Mouse (Mus musculus): ENCODE results near the gene Mark4. TPM values are rescaled to one million over a fixed set of nuclear protein-coding genes. Genes with fewer than 3 reads are reported as not detected.

Gene Mark4
- total RNA-seq, 1 experiment = 9.9 TPM

- peaks cover 0 to 9% of the 10 kb centered on the region in 2 experiments; a peak in 2 of 4 replicates for H3K4me1 ChIP-seq (ENCODE audit: control insufficient read depth in 2 of 2, insufficient read depth in 2 of 2, low read length in 2 of 2, poor library complexity in 1 of 2)
- in situ Hi-C loops (cut with MboI; ENCODE audit: low sequenced_read_pairs in 2 of 2, unreplicated experiment in 2 of 2) = loop anchor here in 1 of 2 experiments (10.0 kb wide), 1 partner anchor 56 kb away; no protein-coding TSS in a partner anchor
- no peaks in the 10 kb centered on the region for H3K36me3 ChIP-seq (ENCODE audit: control insufficient read depth, insufficient read depth, low read length, poor library complexity, severe bottlenecking)
- H3K27ac ChIP-seq (ENCODE audit: insufficient read depth, low read depth, low read length, poor library complexity, severe bottlenecking) = no peak overlapping the region
- DNase-seq (ENCODE audit: low read depth, low spot score) = no peak
- H3K4me3 ChIP-seq (ENCODE audit: insufficient read depth in 1 of 2, low read depth in 1 of 2, low read length in 2 of 2, poor library complexity in 1 of 2, severe bottlenecking in 1 of 2) = no peak overlapping the region
- TF ChIP-seq ZC3H11A (IDR thresholded peaks at IDR 0.05; ENCODE audit: borderline replicate concordance, low read depth, low read length) (no peak), HCFC1 (IDR thresholded peaks at IDR 0.05; ENCODE audit: borderline replicate concordance, insufficient read depth, low read length) (no peak), ZNF384 (IDR thresholded peaks at IDR 0.05; ENCODE audit: low read depth, low read length) (no peak), CHD2 (IDR thresholded peaks at IDR 0.05; ENCODE audit: low read depth, low read length) (no peak), MAFK (IDR thresholded peaks at IDR 0.05; ENCODE audit: insufficient read depth, low read depth, low read length) (no peak)
- H3K9ac ChIP-seq (ENCODE audit: insufficient read depth, low read depth, low read length, poor library complexity, severe bottlenecking) = no peak overlapping the region
- H3K9me3 ChIP-seq (ENCODE audit: control insufficient read depth, insufficient read depth, low read depth, low read length) = no peaks in the 10 kb centered on the region
These were observed 11.7 kb upstream of the Mark4 start for GRCm38 (mm10) chr7:19470308-19470707.

GRCm38 (mm10) chr7:19469404-19469803, 10.8 kb upstream of the Mark4 start:
- Histone ChIP-seq H3K27ac (ENCODE audit: insufficient read depth, low read depth, low read length, poor library complexity, severe bottlenecking) (no peak overlapping the region), H3K4me1 (ENCODE audit: control insufficient read depth in 2 of 2, insufficient read depth in 2 of 2, low read length in 2 of 2, poor library complexity in 1 of 2) (peaks cover 2 to 15% of the 10 kb centered on the region in 2 experiments; a peak in 2 of 4 replicates), H3K9ac (ENCODE audit: insufficient read depth, low read depth, low read length, poor library complexity, severe bottlenecking) (0 out of 2 replicates have a peak overlapping the region, but pooled peaks have one; percentile 7), H3K4me3 (ENCODE audit: insufficient read depth in 1 of 2, low read depth in 1 of 2, low read length in 2 of 2, poor library complexity in 1 of 2, severe bottlenecking in 1 of 2) (peak overlapping the region; percentile 19 to 46; a peak in 3 of 4 replicates), H3K9me3 (ENCODE audit: control insufficient read depth, insufficient read depth, low read depth, low read length) (no peaks in the 10 kb centered on the region), H3K36me3 (ENCODE audit: control insufficient read depth, insufficient read depth, low read length, poor library complexity, severe bottlenecking) (no peaks in the 10 kb centered on the region)
- DNase-seq (ENCODE audit: low read depth, low spot score) = no peak
- TF ChIP-seq MAFK (IDR thresholded peaks at IDR 0.05; ENCODE audit: insufficient read depth, low read depth, low read length) (no peak), ZNF384 (IDR thresholded peaks at IDR 0.05; ENCODE audit: low read depth, low read length) (no peak), CHD2 (IDR thresholded peaks at IDR 0.05; ENCODE audit: low read depth, low read length) (no peak), HCFC1 (IDR thresholded peaks at IDR 0.05; ENCODE audit: borderline replicate concordance, insufficient read depth, low read length) (no peak), ZC3H11A (IDR thresholded peaks at IDR 0.05; ENCODE audit: borderline replicate concordance, low read depth, low read length) (no peak)
- in situ Hi-C loops (cut with MboI; ENCODE audit: low sequenced_read_pairs in 2 of 2, unreplicated experiment in 2 of 2) = no loop called here

GRCm38 (mm10) chr7:19468279-19468678, 9.7 kb upstream of the Mark4 start:
- Histone ChIP-seq H3K4me3 (ENCODE audit: insufficient read depth in 1 of 2, low read depth in 1 of 2, low read length in 2 of 2, poor library complexity in 1 of 2, severe bottlenecking in 1 of 2) (no peak overlapping the region), H3K36me3 (ENCODE audit: control insufficient read depth, insufficient read depth, low read length, poor library complexity, severe bottlenecking) (no peaks in the 10 kb centered on the region), H3K9me3 (ENCODE audit: control insufficient read depth, insufficient read depth, low read depth, low read length) (no peaks in the 10 kb centered on the region), H3K9ac (ENCODE audit: insufficient read depth, low read depth, low read length, poor library complexity, severe bottlenecking) (no peak overlapping the region), H3K4me1 (ENCODE audit: control insufficient read depth in 2 of 2, insufficient read depth in 2 of 2, low read length in 2 of 2, poor library complexity in 1 of 2) (peaks cover 2 to 18% of the 10 kb centered on the region in 2 experiments; a peak in 2 of 4 replicates), H3K27ac (ENCODE audit: insufficient read depth, low read depth, low read length, poor library complexity, severe bottlenecking) (no peak overlapping the region)
- in situ Hi-C loops (cut with MboI; ENCODE audit: low sequenced_read_pairs in 2 of 2, unreplicated experiment in 2 of 2) = no loop called here
- no peak for TF ChIP-seq ZNF384 (IDR thresholded peaks at IDR 0.05; ENCODE audit: low read depth, low read length)
- TF ChIP-seq ZC3H11A (IDR thresholded peaks at IDR 0.05; ENCODE audit: borderline replicate concordance, low read depth, low read length) = no peak
- no peak for TF ChIP-seq MAFK (IDR thresholded peaks at IDR 0.05; ENCODE audit: insufficient read depth, low read depth, low read length)
- no peak for TF ChIP-seq CHD2 (IDR thresholded peaks at IDR 0.05; ENCODE audit: low read depth, low read length)
- no peak for TF ChIP-seq HCFC1 (IDR thresholded peaks at IDR 0.05; ENCODE audit: borderline replicate concordance, insufficient read depth, low read length)
- no peak for DNase-seq (ENCODE audit: low read depth, low spot score)

- no peak for DNase-seq (ENCODE audit: low read depth, low spot score)
- H3K4me3 ChIP-seq (ENCODE audit: insufficient read depth in 1 of 2, low read depth in 1 of 2, low read length in 2 of 2, poor library complexity in 1 of 2, severe bottlenecking in 1 of 2) = no peak overlapping the region
- in situ Hi-C loops (cut with MboI; ENCODE audit: low sequenced_read_pairs in 2 of 2, unreplicated experiment in 2 of 2) = no loop called here
- H3K36me3 ChIP-seq (ENCODE audit: control insufficient read depth, insufficient read depth, low read length, poor library complexity, severe bottlenecking) = no peaks in the 10 kb centered on the region
- TF ChIP-seq ZC3H11A (IDR thresholded peaks at IDR 0.05; ENCODE audit: borderline replicate concordance, low read depth, low read length) (no peak), MAFK (IDR thresholded peaks at IDR 0.05; ENCODE audit: insufficient read depth, low read depth, low read length) (no peak), HCFC1 (IDR thresholded peaks at IDR 0.05; ENCODE audit: borderline replicate concordance, insufficient read depth, low read length) (no peak), ZNF384 (IDR thresholded peaks at IDR 0.05; ENCODE audit: low read depth, low read length) (no peak), CHD2 (IDR thresholded peaks at IDR 0.05; ENCODE audit: low read depth, low read length) (no peak)
- H3K27ac ChIP-seq (ENCODE audit: insufficient read depth, low read depth, low read length, poor library complexity, severe bottlenecking) = no peak overlapping the region
- no peak overlapping the region for H3K9ac ChIP-seq (ENCODE audit: insufficient read depth, low read depth, low read length, poor library complexity, severe bottlenecking)
- H3K9me3 ChIP-seq (ENCODE audit: control insufficient read depth, insufficient read depth, low read depth, low read length) = no peaks in the 10 kb centered on the region
- peaks cover 2 to 23% of the 10 kb centered on the region in 2 experiments; a peak in 2 of 4 replicates for H3K4me1 ChIP-seq (ENCODE audit: control insufficient read depth in 2 of 2, insufficient read depth in 2 of 2, low read length in 2 of 2, poor library complexity in 1 of 2)
These were observed 9.0 kb upstream of the Mark4 start for GRCm38 (mm10) chr7:19467638-19468037.
